Mouse (Mus musculus): ENCODE measurements at regions not wholly inside any gene's neighbourhood (a gene's known extent, or its start where the extent isn't known, plus 50 kb on each side); places are given as distances from the start of the nearest gene placed in this dataset.

DNA sequence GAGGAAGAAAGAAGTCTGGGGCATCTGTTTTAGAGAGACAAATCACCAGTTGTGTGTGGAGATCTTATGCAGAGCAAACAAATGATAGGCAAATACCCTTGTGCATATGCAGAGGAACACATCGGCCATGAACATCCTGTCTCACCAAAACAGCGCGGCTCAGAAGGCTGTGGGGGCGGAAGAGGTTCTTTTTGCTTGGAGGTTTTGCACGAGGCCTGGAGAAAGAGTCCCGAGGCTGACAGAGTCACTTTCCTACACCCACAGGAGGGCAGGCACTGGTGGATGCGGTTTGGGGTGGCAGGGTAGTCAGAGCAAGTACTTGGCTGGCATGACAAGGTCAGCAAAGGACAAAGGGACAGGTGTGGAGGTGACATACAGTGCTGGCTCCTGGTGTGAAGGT lies 77.4 kb upstream of the Zfp831 start:
- Histone ChIP-seq H3K9me3 (ENCODE audit: control insufficient read depth, low read length) (no peaks in the 10 kb centered on the region), H3K36me3 (ENCODE audit: control insufficient read depth, insufficient read depth, low read length) (no peaks in the 10 kb centered on the region), H3K4me3 (ENCODE audit: low read length) (no peak overlapping the region), H3K27me3 (ENCODE audit: control insufficient read depth, insufficient read depth, low read length) (no peaks in the 10 kb centered on the region), H3K9ac (ENCODE audit: low read depth, low read length) (no peak overlapping the region), H3K4me2 (replicated peaks; ENCODE audit: low read depth, low read length) (no peak overlapping the region), H3K4me1 (ENCODE audit: control insufficient read depth, insufficient read depth, low read length) (no peaks in the 10 kb centered on the region; the same call in 1 of the 2 replicates), H3K27ac (ENCODE audit: low read depth, low read length) (no peak overlapping the region)
- 75% methylated on average over 7 of the region's 7 CpGs for WGBS
- ATAC-seq (ENCODE audit: low FRiP score, low TSS enrichment) = no peak

GRCm38 (mm10) chr2:174566752-174567151 lies 76.6 kb upstream of the Zfp831 start:
- Histone ChIP-seq H3K4me3 (ENCODE audit: low read length) (no peak overlapping the region), H3K9me3 (ENCODE audit: control insufficient read depth, low read length) (no peaks in the 10 kb centered on the region), H3K27me3 (ENCODE audit: control insufficient read depth, insufficient read depth, low read length) (no peaks in the 10 kb centered on the region), H3K27ac (ENCODE audit: low read depth, low read length) (no peak overlapping the region), H3K36me3 (ENCODE audit: control insufficient read depth, insufficient read depth, low read length) (no peaks in the 10 kb centered on the region), H3K4me2 (replicated peaks; ENCODE audit: low read depth, low read length) (no peak overlapping the region), H3K4me1 (ENCODE audit: control insufficient read depth, insufficient read depth, low read length) (no peaks in the 10 kb centered on the region; the same call in 1 of the 2 replicates), H3K9ac (ENCODE audit: low read depth, low read length) (no peak overlapping the region)
- ATAC-seq (ENCODE audit: low FRiP score, low TSS enrichment) = no peak
- WGBS = 82% methylated on average over 4 of the region's 4 CpGs

DNA sequence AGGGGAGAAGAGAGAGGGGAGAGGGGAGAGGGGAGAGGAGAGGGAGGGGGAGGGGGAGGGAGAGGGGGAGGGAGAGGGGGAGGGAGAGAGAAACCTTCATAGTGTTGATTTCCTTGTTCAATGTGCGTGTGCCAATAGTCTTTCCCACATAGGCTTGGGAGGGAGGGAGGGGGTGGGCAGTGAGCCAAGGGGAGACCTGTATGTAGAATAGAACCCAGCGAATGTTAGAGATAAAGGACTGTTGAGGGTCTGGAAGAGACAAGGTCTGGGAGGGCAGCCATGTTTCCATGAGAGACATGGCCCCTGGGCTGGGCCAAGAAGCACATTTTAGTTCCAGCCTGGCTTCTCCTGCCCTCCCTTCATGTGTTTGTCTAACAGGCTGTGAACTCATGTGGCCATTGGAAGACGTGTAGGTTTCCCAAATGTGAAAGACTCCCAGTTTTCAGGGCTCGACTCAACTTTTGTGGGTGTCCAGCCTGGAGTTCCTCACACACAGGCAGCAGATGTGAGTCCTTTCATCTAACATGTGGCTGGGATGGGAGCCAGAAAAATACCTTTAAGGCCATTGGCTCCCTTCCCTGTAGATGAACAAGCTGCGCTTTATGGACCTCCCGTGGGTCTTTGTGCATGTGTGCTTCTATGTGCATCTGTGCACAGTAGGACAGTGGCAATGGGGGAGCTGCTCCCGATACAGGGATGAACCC lies 68.4 kb upstream of the Zfp831 start:
- Histone ChIP-seq H3K9me3 (ENCODE audit: control insufficient read depth, low read length) (no peaks in the 10 kb centered on the region), H3K27ac (ENCODE audit: low read depth, low read length) (no peak overlapping the region), H3K27me3 (ENCODE audit: control insufficient read depth, insufficient read depth, low read length) (no peaks in the 10 kb centered on the region), H3K36me3 (ENCODE audit: control insufficient read depth, insufficient read depth, low read length) (no peaks in the 10 kb centered on the region), H3K4me2 (replicated peaks; ENCODE audit: low read depth, low read length) (no peak overlapping the region), H3K4me1 (ENCODE audit: control insufficient read depth, insufficient read depth, low read length) (no peaks in the 10 kb centered on the region), H3K9ac (ENCODE audit: low read depth, low read length) (no peak overlapping the region), H3K4me3 (ENCODE audit: low read length) (no peak overlapping the region)
- WGBS = 79% methylated on average over 7 of the region's 7 CpGs
- no peak for ATAC-seq (ENCODE audit: low FRiP score, low TSS enrichment)

- no peaks in the 10 kb centered on the region for H3K4me1 ChIP-seq (ENCODE audit: control insufficient read depth, insufficient read depth, low read length)
- H3K4me2 ChIP-seq (replicated peaks; ENCODE audit: low read depth, low read length) = no peak overlapping the region
- no peaks in the 10 kb centered on the region for H3K27me3 ChIP-seq (ENCODE audit: control insufficient read depth, insufficient read depth, low read length)
- H3K27ac ChIP-seq (ENCODE audit: low read depth, low read length) = no peak overlapping the region
- no peak overlapping the region for H3K4me3 ChIP-seq (ENCODE audit: low read length)
- H3K9me3 ChIP-seq (ENCODE audit: control insufficient read depth, low read length) = no peaks in the 10 kb centered on the region
- no peak overlapping the region for H3K9ac ChIP-seq (ENCODE audit: low read depth, low read length)
- ATAC-seq (ENCODE audit: low FRiP score, low TSS enrichment) = no peak
- H3K36me3 ChIP-seq (ENCODE audit: control insufficient read depth, insufficient read depth, low read length) = no peaks in the 10 kb centered on the region
- 92% methylated on average over 6 of the region's 6 CpGs for WGBS
Observed at GRCm38 (mm10) chr2:174575546-174575945, 67.8 kb upstream of the Zfp831 start.

DNA sequence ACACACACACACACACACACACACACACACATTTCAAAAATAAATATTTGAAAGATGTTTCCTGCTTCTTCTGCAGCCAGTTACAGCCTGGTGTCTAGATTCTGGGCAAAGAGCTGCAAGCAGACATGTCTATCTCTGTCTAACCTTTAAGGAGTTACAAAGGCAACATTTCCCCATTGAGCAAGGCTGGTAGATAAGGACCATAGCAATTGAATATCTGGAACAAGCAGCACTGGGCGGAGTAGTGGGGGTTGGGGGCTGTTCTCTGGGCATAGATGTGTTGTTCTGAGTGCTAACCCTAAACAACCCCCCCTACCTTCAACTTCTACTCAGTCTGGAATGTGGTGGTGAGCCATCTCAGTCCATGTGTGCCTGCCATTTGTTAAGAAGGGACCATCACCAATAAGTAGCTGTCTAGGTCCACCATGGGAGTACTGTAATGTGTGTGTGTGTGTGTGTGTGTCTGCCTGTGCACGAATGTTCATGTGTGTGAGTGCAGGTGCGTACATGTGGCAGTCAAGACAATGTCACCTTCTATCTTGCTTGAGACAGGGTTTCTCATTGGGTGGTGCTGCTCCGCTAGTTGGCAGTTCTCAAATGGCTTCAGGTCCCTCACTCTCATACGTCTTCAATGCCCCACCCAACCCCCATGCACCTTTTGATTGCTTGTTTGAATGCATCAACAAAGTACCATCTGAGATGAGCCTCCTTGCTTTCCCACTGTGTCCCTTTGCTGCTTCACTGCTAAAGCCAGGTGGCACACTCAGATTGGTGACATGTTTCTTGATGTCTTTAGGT lies 62.2 kb upstream of the Zfp831 start:
- H3K36me3 ChIP-seq (ENCODE audit: control insufficient read depth, insufficient read depth, low read length) = no peaks in the 10 kb centered on the region
- H3K4me2 ChIP-seq (replicated peaks; ENCODE audit: low read depth, low read length) = no peak overlapping the region
- 94% methylated on average over 5 of the region's 5 CpGs for WGBS
- H3K27me3 ChIP-seq (ENCODE audit: control insufficient read depth, insufficient read depth, low read length) = no peaks in the 10 kb centered on the region
- ATAC-seq (ENCODE audit: low FRiP score, low TSS enrichment) = no peak
- H3K27ac ChIP-seq (ENCODE audit: low read depth, low read length) = no peak overlapping the region
- no peak overlapping the region for H3K4me3 ChIP-seq (ENCODE audit: low read length)
- H3K4me1 ChIP-seq (ENCODE audit: control insufficient read depth, insufficient read depth, low read length) = no peaks in the 10 kb centered on the region
- no peak overlapping the region for H3K9ac ChIP-seq (ENCODE audit: low read depth, low read length)
- no peaks in the 10 kb centered on the region for H3K9me3 ChIP-seq (ENCODE audit: control insufficient read depth, low read length)

- Histone ChIP-seq H3K27me3 (ENCODE audit: control insufficient read depth, insufficient read depth, low read length) (no peaks in the 10 kb centered on the region), H3K27ac (ENCODE audit: low read depth, low read length) (no peak overlapping the region), H3K9me3 (ENCODE audit: control insufficient read depth, low read length) (no peaks in the 10 kb centered on the region), H3K4me3 (ENCODE audit: low read length) (no peak overlapping the region), H3K36me3 (ENCODE audit: control insufficient read depth, insufficient read depth, low read length) (no peaks in the 10 kb centered on the region), H3K9ac (ENCODE audit: low read depth, low read length) (no peak overlapping the region), H3K4me1 (ENCODE audit: control insufficient read depth, insufficient read depth, low read length) (no peaks in the 10 kb centered on the region), H3K4me2 (replicated peaks; ENCODE audit: low read depth, low read length) (no peak overlapping the region)
- no peak for ATAC-seq (ENCODE audit: low FRiP score, low TSS enrichment)
- 76% methylated on average over 2 of the region's 2 CpGs for WGBS
Observed at GRCm38 (mm10) chr2:174584272-174584671, 59.1 kb upstream of the Zfp831 start.
